Mouse (Mus musculus) kidney, adult 8-10 months (tissue): ENCODE results near the gene Gm49354.
A peak's percentile ranks its signal among the peaks of the same experiment; 100 is the strongest.
"Not testable (repeated sequence)": the region's sequence is repeated elsewhere in the genome, so short reads cannot be mapped to it uniquely, and the experiment has no call there.

ENCODE experiments used
- DNase-seq, 2 experiments: peaks; one replicate each; pipeline ENCODE4 v3.0.0; 2022

The Gm49354 gene

DNA sequence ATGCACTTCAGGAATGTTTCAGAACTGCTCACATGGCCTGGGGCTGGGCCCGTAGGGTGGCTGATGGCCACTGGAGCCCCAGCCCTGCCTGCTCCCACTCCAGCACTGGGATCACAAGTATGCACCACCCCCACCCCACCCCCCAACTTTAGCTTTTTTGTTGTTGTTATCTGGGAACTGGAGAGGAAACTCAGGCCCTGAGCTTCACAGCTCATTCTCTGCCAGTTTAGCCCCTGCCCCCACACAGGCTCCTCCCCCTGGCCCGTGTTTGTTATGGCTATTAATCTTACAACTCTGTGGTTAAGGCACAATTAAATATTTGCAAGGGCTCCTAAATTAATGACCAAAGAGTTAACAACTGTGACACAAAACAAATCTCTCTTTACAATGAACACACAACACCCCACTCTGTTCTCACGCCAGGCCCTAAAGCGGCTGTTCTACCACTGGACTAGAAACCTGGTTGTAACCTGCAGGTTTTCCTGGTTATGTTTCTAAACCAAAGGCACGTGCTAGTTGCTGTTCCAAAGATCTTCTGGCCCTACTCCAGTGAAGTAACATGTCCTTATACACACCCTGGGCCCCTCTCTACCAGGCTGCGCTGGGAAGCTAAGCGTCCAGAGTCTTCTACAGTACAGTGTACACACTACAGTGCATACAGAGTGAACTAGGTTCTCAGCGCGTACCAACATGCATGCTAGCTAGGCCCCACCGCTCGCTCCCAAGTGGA lies 15.1 kb downstream of the Gm49354 start:
- peak; percentile 71 to 73 for DNase-seq

GRCm38 (mm10) chr13:59762791-59763190 lies 19.3 kb downstream of the Gm49354 start:
- no peak for DNase-seq

GRCm38 (mm10) chr13:59756906-59757305 lies 25.1 kb downstream of the Gm49354 start:
- DNase-seq: peak in 1 of 2 experiments; percentile 14

DNA sequence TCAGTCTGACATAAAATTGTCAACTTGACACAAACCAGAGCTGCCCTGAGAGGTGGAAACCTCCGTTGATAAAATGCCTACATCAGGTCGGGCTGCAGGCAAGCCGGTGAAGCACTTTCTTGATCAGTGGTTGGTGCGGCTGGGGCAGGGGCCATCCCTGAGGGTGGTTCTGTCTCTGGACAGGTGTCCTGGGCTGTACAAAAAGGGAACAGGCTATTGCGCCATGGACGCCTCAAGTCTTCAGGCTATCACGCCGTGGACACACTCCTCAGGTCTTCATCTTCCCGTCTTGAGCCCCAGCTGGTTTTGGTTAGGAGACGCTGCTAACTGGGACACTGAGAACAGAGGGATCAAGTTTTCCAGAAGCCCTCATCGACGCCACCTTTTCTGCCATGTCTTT lies 31.7 kb downstream of the Gm49354 start:
- DNase-seq: no peak

DNA sequence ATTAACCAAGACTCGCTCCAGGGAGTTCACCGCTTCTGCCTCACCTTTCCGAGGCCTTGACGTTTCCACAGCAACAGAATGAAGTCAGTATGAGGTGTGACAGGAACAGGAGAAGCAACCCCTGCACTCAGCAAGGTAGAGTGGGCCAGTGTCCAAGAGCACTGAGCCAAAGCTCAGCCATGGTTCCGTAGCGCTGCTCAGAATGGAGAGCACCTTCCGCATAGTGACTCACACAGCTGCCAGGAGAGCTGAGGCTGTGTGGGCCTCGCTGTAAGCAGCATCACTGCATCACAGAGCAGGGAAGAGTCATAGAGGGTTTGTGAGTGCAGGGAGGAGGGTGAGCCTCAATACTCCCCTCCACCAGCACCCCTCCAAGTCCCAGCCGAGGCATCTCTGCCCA lies 35.3 kb downstream of the Gm49354 start, which contains the start of gene 1700014D04Rik:
TSS of gene 1700014D04Rik (minus strand) at position 42 of the 400 bp plus-strand sequence.
- DNase-seq: peak; percentile 27 to 33

GRCm38 (mm10) chr13:59746164-59746563 lies 35.9 kb downstream of the Gm49354 start:
- no peak for DNase-seq

DNA sequence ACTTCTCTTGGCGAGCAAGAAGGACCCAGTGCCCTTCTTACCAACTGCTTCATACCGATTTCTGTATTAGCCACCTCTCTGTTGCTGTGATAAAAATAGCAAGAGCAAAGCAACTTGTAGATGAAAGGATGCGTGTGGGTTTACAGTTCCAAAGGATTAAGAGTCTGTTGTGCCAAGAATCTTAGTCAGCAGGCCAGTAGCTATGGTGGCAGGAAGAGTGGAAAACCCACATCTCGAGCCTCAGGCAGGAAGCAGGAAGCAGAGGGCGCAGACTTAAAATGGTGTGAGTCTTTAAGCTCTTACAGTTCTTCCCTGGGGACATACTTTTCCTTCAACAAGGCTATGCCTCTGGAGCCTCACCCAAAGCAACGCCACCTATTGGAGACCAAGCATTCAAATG lies 36.6 kb downstream of the Gm49354 start:
- no peak for DNase-seq

DNA sequence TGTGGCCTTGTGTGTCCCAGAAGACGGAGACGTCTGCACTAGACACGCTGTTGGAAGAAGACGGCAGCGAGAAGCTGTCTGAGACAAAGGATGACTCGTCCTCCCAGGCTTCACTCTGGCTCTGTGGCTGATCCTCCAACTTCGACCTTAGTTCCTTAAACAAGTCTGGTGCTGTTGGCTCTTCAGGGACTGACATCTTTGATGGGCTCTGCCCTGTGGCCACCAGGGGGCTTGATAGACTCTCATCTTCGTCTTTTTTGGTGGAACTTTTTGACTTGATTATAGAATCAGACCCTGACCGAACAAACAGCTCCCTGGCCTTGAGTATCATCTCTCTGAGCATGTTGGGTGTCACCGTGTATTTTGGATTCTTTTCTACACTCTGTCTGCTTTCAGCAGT lies 40.3 kb downstream of the Gm49354 start:
- no peak for DNase-seq

DNA sequence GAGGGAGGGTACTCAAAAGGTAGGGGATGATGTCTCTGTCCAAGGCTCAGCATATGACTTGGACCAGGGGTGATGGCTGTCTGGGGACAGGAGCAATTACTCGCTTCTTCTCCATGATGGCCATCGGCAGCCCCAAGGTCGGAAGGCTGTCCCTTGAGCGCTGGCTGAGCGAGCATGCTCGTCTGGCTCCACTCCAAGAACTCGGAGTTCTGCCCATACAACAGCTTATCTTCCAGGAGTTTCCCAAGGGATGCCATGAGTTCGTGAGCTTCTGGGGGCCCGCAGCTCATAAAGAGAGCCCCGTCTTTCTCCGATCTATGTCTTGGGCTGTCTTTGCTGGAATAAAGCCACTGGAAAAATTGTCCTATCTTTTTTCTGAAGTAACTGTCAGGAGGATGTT lies 40.9 kb downstream of the Gm49354 start:
- DNase-seq: no peak

DNA sequence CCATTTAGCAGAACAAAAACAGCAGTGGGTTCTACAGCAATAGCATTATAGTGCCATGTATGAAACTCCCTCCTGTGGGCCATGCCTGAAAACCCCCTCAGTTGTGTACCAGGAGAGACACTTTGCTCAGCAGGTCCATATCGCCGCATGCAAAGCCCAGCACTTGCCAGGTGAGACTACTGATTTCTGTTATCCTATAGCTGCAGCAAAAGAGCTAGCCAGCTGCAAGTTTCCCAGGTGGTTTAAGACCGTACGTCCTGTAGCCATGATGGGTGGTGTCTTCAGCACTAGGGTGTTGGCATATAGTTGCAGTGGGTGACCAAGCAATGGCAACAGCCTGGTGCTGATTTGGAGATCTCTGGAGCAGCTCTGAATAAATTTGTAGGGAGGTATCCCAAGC lies 42.6 kb downstream of the Gm49354 start:
- no peak for DNase-seq

DNA sequence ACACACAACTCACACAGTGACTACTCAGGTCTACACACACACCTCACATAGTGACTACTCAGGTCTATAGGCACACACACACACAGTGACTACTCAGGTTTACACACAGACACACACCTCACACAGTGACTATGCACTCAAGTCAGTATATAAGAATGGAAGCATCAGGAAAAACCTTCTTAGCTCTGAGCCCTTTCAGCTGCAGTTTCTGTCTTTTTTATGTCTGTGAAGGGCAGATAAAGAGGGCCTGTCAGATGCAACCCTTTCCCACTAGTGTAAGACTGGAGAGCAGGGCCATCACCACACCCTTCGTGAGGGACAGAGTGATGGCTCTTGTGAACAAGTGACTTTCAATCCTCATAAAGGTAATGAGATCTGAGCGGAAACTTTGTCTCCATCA lies 43.6 kb downstream of the Gm49354 start:
- no peak for DNase-seq

DNA sequence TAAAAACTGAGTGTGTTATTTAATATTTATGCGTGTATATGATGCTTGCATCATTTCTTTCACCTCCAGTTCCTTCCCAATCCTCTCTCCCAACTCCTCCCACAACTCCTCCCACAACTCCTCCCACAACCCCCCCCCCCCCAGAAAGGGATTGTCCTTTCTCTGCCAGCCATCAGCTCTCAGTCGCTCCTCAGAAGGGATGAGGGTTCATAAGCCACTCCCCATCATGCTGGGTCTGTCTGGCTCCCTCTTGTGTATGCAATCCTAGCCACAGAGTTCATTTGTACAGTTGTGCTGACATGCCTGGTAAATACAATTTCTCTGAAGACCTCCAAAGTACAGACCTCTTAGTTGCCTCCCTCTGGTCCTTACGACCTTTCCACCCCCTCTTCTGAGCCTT lies 46.9 kb downstream of the Gm49354 start:
- DNase-seq: no peak

DNA sequence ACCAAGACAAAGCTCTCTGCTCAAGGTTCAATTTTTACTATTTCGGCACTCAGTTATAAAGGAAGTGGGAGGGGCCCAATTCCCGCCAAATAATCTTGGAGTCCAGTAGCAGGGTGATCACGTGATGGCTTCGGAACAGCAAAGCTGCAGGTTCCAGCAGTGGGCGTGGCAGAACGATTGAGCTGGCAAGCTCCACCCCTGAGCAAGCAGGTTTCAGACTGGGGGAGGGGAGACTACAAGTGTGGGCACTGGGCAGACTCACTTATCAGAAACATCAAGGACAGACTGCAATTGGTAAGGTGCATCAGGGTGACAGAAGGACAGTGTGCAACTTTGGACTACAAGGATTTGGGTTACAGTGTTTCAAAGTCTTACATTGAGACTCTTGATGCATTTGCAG lies 47.7 kb downstream of the Gm49354 start:
- peak in 1 of 2 experiments; percentile 6 for DNase-seq

DNA sequence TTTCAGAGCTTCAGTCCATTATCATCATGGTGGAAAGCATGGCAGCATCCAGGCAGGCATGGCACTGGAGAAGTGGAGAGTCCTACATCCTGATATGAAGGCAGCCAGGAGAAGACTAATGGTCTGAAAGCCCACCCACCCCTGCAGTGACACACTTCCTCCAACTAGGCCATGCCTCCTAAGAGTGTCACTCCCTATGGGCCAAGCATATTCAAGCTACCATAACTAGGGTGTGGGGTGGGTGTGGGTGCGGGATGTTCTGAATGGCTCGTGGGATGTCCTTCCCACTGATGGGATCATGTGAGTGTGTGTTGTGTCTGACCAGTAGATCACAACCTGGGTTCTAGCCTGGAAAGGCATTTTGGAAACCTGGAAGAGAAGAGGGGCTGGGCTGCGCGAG lies 48.1 kb downstream of the Gm49354 start:
- no peak for DNase-seq

GRCm38 (mm10) chr13:59731652-59732051 lies 50.4 kb downstream of the Gm49354 start, which contains the start of gene Spata31d1d:
Gene Spata31d1d, minus strand, starts transcription at chr13:59731752.
- no peak for DNase-seq

GRCm38 (mm10) chr13:59728378-59729093 lies 53.5 kb downstream of the Gm49354 start:
- DNase-seq: peak; percentile 64 to 80

GRCm38 (mm10) chr13:59726139-59726867 lies 55.7 kb downstream of the Gm49354 start:
- DNase-seq: no peak

GRCm38 (mm10) chr13:59722089-59722488 lies 60.0 kb downstream of the Gm49354 start:
- not testable (repeated sequence) for DNase-seq

GRCm38 (mm10) chr13:59719475-59719874 lies 62.6 kb downstream of the Gm49354 start:
- no peak for DNase-seq

- peak in 1 of 2 experiments; percentile 15 for DNase-seq
These were observed 63.1 kb downstream of the Gm49354 start for GRCm38 (mm10) chr13:59718857-59719440.

DNA sequence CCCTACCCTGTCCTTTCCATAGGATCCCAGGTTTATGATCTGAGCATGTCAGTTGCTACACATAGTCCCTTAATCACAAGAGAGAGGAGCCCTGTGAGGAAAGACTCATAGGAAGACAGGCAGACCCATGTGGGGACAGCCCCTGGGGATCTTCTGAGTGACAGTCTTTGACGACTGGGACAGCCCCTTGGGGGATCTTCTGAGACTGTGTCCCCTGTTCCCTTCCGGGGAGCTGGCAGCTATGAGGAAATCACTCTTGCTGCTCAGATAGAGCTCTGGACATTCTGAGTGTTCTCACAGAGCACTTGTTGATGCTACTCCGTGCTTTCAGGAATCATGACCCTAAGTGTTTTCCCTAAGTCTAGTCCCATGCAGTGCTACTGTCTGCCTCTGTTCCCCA lies 68.3 kb downstream of the Gm49354 start:
- DNase-seq: no peak

DNA sequence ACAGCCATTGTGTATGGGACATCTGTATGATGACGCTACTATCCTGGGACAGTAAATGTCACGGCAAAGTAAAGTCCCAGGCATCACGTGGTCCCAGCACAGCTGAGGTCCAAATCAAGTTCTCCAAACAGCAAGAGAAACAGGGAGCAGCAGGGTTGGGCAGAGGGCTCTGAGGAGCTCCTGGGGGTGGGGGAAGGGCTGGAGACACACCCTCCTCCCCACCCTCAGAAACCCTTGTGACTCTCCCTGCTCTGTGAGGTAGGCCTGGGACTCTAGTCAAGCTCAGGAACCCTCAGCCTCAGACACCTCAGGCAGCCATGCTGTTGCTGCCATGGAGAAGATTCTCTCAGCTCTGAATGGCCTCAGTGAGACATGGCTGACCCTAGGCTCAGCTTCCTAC lies 70.1 kb downstream of the Gm49354 start, which contains the start of gene Spata31d1b:
TSS of gene Spata31d1b (plus strand) at position 301 of the 400 bp plus-strand sequence.
- not testable (repeated sequence) for DNase-seq

DNA sequence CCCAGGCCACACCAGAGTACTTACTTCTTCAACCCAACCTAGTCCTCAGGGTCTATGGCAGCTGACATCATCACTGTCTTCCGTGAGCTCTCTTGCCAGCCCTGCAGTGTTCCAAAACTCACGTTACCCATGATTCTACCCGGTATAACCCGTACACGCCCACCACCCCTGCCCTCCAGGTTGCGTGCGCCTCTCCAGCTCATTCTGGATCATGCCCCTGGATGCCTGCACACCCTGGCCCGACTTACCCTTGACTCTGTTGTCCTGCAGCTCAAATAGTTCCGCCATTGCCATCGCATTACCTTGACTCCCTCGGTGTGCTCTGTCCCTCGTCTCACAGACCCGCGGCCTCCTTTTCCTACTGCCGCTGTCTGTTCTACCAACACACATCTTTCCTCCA lies 71.8 kb downstream of the Gm49354 start, which contains the start of gene Spata31d1a:
TSS of gene Spata31d1a (minus strand) at position 101 of the 400 bp plus-strand sequence.
- DNase-seq: no peak
